Mouse (Mus musculus) macrophage (primary cell): ENCODE measurements around the gene Manba. TPM values are rescaled to one million over a fixed set of nuclear protein-coding genes. Genes with fewer than 3 reads are reported as not detected.

ENCODE experiments used
- polyA plus RNA-seq: library from polyadenylated mRNA; stranded (reverse); fragments of 250-400 nt; gene quantifications from 3 replicates; pipeline ENCODE4 v1.2.4, GENCODE M21; 2018; ENCODE audit warnings: inconsistent platforms

Manba gene
- polyA plus RNA-seq, 1 experiment from 2014 or later: 27.0 TPM

Other genes starting within 250 kb of the Manba start
- 1.8 TPM in 1 of 3 replicates, not detected in the others for gene Bdh2, start 204.4 kb upstream of the Manba start, polyA plus RNA-seq
- gene Slc9b2, start 177.9 kb upstream of the Manba start, polyA plus RNA-seq: 0.36 to 0.91 TPM (median 0.59 TPM) in 3 replicates
- 0.42 TPM in 1 of 3 replicates, not detected in the others for gene Slc9b1, start 137.6 kb upstream of the Manba start, polyA plus RNA-seq
- 28.4 to 33.3 TPM (median 31.0 TPM) in 3 replicates for gene Cisd2, start 61.7 kb upstream of the Manba start, polyA plus RNA-seq
- 349 to 995 TPM (median 450 TPM) in 3 replicates for gene Ube2d3, start 47.5 kb upstream of the Manba start, polyA plus RNA-seq
- gene Nfkb1, start 205.9 kb downstream of the Manba start, polyA plus RNA-seq: 53.4 to 75.8 TPM (median 67.8 TPM) in 3 replicates